Mouse (Mus musculus) kidney, postnatal 25 days (tissue): ENCODE measurements around the gene Tmbim6.

Experiments used
- DNase-seq, 2 experiments: peaks; one replicate each; pipeline ENCODE4 v3.0.0; 2021; ENCODE audit warnings: mixed read lengths in 2 of 2

Tmbim6 gene

DNA sequence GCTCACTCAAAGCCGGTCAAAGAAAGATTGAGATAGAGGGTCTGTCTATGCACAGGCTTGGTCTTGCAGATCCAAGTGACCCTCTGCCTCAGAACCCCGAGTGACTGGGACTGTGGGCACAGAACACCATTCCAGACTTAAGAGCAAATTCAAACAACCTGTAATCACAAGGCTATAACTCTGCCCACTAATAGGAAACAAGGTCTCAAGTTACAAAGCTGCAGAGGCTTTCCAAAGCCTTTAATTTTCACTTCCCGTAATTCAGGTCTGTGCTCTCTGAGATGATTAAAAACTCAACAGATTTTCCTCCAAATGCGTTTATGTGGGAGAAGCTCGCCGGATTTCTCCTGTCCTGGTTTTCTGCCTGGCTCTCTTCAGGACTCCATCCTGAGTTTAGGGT is 8.6 kb upstream of the Tmbim6 start:
- DNase-seq = peak in 1 of 2 experiments; percentile 28

DNA sequence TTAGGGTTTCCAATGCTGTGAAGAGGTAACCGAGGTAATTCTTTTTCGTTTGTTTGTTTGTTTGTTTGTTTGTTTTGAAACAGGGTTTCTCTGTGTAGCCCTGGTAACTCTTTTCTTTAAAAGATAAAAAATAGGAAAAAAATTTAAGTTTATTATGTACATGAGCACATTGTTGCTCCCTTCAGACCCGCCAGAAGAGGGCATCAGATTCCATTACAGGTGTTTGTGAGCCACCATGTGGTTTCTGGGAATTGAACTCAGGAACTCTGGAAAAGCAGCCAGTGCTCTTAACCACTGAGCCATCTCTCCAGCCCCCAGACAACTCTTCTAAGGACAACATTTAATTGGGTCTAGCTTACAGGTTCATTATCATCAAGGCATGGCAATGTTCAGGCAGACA is 6.6 kb upstream of the Tmbim6 start:
- DNase-seq = peak; percentile 48 to 50

DNA sequence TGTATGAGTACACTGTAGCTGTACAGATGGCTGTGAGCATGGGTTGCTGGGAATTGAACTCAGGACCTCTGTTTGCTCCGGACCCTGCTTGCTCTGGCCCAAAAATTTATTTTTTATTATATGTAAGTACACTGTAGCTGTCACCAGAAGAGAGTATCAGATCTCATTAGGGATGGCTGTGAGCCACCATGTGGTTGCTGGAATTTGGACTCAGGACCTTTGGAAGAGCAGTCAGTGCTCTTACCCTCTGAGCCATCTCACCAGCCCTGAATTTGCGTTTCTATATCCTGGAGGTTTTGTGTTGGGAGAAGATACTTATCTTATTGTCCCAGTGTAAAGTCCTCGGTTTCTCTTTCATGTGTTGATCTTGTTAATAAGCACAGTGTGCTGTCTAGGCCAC is 5.9 kb upstream of the Tmbim6 start:
- peak; percentile 58 to 65 for DNase-seq

DNA sequence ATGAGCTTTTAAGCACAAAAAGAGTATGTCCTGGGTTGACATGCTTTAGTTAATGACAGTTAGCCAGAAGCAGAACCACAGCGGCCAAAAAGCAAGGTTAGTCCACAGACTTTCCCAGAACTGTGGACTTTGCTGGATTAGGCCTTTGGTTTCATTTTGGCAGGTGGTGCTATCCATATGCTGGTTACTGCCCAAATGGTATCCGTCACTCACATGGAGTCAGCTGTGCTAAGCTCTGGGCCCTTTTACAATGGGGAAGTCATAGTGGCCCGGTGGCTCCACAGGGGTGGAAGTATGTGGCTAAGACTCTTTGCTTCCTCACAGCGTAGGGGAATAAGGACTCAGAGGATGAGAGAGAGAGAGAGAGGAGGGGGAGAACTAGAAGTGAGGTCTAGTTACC is 4.7 kb upstream of the Tmbim6 start:
- peak in 1 of 2 experiments; percentile 38 for DNase-seq

DNA sequence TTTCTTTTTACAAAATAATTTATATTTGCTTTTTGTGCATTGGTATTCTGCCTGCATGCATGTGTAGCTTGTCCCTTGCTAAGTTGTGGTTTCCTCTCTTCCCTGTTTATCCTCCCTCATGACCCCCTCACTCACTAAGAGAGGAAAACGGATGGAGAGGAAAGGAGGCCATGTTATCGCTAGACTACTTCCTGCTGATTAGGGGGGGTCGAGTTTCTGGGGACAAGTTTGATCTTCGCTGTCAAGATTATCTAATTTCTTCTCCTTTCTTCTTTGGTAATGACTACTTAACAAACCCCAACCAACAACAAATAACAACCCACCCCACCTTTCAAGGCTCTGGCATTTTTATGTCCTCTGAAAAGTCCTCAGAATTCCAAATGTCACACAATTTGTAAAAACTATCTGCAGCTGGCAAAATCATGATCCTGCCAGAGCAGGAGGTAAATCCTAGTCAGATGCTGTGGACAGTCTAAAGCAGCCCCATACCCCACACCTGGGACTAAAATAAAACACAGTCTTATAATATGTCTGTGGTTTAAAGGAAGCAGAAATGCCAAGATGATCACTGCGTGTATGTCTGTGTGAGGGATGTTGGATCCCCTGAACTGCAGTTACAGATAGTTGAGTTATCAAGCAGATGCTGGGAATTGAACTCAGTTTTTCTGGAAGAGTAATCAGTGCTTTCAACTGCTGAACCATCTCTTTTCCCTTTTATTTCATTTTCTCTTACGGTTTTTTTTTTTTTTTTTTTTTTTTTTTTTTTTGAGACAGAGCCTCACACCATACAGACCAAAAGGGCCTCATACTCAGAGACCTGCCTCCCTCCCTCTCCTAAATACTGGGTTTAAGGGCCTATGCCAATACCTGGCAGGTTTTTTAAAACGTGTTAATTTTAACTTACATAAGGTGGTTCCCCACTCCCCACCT is 1.9 kb upstream of the Tmbim6 start:
- no peak for DNase-seq

DNA sequence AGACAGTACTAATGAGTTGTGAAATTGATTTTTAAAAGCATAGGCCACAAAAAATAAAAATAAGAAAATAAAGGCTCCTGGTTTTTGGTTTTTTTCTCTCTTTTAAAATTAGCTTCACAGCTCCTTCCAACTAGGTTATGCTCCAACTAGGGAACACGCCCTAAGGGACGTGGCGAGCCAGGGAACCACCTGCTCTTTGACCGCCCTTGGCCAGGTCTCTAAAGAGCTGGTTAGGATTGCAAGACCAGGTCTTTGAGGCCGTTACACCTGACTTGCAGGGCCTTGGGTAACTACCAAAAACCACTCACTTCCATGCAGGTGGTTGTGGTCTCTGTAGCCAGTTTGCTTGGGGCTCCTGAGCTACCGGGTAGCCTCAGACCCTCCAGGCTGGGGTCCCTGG is 707 bp upstream of the Tmbim6 start:
- peak; percentile 78 to 92 for DNase-seq

DNA sequence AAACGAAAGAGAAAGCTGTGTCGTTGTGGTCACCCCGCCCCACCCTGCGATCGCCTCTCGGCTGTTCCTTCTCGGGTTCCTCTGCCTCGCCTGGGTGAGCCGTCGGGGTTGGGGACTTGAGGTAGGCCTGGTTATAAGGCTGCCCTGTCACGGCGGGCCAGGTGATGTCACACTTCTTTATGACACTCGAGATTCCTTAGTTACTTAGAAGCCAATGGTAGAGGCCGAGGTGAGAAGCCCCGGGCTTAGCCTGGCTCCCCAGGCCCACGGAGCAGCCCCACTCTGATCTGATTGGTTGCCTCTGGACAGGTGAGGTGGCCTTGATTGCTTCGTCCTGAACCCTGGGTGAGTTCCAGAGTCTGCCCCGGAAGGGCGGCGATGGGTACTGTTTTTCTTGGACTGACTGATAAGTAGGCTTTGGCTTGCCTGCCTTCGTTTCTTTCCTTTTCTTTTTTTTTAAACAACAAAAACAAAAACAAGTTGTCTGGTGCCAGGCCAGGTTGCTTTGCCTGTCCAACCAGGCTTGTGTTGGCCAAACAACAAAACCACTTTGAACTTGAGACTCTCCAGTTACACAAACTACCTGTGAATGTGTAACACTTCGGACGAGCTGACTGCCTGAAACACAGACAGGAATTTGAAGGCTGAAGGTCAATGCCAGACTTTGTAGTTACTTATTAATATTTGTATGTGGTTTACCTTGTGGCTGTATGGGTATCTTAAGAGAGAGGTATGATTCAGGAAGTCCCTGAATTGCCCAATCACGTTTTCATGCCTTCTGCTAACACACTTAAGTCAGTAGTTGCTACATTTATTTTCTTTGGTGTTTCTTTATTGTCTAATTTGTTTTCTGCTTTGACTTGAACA is 937 bp downstream of the Tmbim6 start:
- peak; percentile 83 to 95 for DNase-seq

DNA sequence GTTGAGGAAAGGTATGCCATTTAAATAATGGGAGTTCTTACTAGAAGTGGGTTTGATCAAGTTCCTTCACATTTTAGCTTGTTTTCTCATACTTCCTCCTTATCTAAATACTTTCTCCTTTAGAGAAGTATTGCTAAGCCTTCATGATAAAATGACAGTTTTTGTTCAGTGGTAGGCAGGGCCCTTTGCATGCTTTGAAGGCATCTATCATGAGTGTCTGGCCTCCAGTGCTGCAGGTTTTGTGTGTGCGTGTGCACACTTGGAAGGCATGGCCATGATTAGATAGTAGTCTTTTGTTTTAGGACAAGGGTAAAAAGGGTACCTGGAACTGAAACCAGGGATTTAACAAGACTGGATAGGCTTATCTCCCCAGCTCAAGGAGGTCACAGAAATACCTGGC is 3.8 kb downstream of the Tmbim6 start:
- DNase-seq = no peak

DNA sequence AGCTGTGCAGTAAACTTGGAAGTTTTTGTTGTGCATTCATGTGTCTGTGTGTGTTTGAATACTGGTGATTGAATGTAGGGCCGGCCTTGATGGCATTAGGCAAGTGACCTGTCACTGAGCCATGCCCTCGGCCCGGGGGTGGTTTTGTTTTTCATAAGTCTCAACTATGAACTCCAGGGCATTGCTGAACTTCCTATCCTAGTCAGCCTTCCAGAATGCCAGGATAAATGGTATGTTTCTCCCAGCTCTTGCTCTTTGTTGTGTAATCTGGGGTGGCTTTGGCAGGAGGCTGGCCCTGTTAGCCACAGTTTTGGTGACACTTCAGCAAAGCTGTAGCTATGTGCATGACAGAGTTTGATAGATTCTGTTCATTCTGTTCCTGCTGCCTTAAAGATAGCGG is 4.2 kb downstream of the Tmbim6 start:
- no peak for DNase-seq

DNA sequence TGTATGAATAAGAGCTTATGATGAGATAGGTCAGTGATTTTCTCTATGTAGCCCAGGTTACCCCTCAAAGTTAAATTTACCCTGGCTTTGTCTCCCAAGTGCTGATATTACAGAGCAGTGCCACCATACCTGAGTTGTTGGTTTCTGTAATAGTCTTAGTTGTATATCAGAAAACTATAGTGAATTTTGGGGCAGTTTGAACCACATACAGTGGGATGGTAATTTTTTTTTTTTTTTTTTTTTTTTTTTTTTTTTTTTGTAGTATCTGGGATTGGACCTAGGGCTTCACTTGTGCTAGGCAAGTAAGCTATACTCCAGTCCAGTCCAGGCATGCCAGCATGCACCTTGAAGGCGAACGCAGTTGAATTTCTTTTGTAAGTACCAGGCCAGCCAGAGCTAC is 4.9 kb downstream of the Tmbim6 start:
- DNase-seq = no peak

DNA sequence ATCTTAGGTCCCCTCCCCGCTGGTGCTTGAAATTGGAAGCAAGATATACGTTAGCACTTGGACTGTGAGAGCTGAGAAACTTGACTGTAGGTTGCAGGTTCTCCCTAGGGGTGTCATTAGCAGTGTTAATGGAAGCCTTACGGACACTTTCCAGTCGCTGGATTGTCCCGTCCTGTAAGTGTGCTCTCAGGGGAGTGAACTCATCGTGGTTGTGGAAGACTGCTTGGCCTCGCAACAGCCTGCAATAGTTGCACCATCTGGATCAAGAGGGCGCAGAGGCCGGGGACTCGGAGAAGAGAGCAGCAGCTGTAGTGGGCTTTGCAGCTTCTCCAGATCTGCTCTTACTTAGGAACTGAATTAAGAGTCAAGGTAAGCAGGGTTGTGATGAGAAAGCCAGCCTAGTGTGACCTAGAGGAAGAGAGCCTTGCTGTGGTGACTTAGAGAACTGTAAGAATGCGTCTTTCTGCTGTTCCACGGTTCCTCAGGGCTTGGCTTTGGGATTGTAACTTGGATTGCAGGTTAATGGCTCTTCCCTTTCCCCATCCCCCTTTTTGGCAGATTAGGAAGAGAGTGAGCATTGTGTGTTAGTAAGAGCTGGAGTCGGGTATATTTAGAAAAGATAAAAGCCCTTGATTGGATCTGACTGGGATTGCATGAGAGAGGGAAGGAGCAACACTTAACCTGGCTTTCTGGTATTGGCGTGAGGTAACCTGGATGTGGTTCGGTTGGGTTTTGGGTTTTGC is 7.0 kb downstream of the Tmbim6 start:
- no peak for DNase-seq

DNA sequence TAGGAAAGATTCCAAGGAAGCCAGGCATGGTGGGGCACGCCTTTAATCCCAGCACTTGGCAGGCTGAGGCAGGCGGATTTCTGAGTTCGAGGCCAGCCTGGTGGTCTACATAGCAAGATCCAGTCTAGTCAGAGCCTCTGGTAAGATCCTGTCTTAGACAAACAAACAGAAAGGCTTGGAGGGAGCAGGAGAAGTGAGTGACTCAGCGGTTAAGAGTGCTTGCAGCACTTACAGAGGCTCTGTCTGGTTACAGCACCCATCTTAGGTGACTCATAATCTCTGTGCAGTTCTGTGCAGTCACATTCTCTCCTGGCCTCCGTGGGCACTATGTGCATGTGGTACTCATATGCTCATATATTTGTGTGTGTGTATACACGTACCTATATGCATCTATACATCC is 7.9 kb downstream of the Tmbim6 start:
- no peak for DNase-seq

DNA sequence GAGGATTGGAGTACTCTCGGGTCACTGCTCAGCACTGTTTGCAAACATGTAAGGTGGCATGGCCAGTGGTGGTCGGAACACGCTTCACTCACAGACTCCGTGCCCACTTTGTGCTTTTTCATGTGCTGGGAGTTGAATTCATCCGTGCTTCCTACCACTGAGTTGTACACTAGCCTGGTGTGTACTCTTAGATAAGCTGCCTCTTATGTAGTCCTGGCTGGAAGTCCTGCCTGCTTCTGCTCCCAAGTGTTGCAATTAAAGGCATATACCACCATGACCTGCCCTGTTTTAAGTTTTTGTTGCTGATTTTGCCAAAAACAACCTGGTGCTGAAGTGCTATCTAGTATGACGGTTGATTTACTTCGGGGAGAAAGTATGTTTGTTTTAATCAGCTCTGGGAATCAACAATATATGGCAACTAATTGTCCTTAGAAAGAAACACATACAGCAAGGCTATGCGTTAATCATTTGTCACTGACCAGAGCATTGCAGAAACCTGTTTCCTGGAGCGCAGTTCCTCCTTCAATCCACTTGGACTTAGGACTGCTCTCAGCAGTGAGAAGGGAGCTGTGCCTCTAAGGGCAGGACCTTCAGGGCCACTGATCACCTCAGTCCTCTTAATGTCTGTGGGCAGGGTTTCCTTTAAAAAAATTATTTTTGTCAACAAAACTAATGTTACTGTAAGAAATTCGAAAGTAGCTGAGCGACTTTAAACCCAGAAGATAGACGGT is 10.6 kb downstream of the Tmbim6 start:
- peak; percentile 52 to 80 for DNase-seq

DNA sequence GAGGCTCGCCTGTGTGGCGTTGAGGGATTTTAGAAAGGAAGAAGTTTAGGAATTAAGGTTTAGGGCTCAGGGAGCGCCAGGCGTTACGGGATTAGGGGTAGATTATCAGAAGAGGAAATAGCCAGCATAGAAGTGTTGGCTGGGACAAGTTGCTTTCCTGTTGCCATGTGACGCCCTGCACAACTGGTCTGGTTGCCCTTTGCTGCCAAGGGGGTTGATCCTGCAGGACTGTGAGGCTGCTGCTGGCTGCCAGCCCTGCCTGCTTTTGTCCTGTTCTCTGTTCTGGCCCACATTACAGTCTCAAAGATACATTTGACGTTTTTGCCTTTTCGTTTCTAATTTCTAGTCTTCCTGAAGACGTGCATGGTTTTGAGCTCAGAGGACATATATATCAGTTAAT is 12.5 kb downstream of the Tmbim6 start:
- peak; percentile 57 to 84 for DNase-seq

DNA sequence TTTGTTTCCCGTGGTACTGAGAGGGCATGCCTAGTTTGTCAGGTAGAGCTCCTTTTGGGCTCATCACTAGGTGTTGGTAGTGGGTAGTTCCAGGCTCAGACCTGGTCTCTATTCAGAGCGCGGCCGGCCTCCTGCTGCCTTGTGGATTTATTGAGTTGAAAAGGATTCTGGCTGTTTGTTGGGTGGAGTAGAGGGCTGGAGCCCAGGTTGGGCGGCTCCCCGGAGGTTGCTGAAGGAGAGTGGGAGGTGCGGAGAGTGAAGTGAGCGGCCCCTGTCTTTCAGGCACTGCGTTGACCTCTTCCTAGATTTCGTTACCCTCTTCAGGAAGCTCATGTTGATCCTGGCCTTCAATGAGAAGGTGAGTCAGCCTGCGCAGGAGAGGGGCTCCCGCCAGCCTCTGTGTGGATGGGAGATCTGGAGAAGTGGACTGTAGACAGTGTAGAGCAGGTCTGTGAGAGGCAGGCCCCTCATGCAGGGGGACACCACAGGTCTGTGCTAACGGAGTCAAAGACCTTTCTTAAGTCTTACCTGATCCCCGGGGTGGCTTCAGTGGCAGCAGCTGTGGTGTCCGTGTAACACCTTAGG is 14.4 kb downstream of the Tmbim6 start:
- no peak for DNase-seq

DNA sequence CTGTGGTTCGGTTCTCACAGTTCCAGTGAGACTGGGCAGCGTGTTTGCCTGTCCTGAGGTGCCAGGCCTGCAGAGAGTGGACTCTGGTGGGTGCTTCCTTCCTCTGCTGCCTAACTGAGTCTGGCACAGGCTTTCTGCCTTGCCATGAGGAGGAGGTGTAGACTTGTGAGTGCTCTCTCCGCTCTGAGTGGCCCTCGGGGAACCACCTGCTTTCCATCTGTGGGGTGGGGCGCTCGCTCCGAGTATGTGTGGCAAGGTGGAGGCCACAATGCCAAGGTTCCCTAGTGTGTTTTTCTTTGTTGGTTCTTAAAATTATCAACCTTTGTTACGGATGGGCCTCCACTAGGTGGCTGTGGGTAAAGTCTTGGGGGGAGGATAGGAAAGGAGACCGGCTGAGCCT is 16.2 kb downstream of the Tmbim6 start:
- DNase-seq = no peak

DNA sequence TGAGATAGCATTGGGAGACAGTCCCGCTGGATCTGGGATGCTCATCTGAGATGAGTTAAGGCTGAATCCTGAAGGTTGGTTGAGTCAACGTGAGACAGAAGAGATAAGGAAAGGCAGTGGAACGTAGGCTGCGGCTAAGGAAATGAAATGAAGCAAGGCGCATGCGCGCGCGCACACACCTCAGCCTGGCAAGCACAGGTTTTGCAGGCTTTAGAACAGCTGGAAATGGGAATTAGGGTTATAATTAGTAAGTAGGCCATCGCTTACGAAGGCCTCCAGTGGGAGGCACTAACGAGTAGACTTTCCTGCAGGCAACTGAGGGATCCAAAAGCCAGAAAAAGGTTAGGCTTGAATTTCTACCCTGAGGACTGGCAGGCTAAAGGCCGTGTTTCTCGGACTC is 19.1 kb downstream of the Tmbim6 start:
- no peak for DNase-seq

DNA sequence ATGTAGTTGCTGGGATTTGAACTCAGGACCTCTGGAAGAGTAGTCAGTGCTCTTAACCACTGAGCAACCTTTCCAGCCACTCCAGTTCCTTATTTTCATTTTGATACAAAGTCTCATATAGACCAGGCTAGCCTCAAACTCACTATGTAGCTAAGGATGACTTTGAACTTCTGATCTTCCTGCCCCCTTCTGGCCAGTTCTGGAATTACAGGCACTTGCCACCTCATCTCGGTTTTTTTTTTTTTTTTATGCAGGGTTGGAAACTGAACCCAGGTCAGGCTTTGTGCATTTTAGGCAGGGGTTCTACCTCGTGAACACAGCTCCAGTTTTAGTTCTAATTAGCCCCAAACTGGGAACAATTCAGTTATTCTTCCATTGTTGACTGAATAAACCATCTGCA is 23.1 kb downstream of the Tmbim6 start:
- peak; percentile 71 to 88 for DNase-seq

DNA sequence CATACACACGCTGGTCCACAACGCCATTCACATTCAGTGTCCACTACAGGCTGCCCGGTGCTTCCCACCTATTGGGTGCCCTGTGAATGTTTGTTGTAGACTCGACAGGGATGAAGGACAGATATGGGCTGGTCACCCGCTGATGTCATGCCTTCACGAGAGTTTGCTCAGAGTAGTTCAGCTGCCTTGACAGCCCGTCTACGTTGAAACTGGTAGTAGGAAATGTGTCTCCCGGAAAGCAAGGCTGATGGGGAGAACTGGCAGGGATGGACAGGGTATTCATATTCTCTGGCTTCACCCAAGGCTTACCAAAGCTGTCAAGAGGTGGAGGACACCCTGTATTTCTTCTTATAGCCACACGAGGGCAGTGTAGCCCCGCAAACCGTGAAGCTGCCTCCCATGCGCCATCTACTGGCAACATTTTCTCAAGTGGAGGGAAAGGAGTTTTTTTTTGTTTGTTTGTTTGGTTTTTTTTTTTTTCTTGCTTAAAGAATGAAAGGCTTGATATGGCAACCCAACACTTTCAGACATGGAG is 23.7 kb downstream of the Tmbim6 start:
- DNase-seq = peak; percentile 77 to 95

DNA sequence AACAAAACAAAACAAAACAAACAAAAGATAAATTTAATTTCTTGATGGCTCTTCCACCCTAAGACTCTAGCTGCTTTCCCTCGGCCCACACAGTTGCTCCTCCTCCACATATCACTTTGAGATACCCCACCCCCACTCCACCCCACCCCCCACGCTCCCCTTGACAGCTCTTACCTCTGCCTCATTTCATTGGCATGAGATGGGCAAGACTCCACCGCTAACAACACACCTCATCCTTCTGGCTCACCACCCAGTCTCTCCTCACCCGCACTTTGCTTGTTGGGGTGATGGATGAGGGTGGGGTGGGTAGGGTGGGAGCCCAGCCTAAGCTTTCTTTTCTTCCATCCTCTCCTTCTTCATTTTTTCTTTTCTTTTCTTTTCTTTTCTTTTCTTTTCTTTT is 24.3 kb downstream of the Tmbim6 start:
- DNase-seq = no peak

DNA sequence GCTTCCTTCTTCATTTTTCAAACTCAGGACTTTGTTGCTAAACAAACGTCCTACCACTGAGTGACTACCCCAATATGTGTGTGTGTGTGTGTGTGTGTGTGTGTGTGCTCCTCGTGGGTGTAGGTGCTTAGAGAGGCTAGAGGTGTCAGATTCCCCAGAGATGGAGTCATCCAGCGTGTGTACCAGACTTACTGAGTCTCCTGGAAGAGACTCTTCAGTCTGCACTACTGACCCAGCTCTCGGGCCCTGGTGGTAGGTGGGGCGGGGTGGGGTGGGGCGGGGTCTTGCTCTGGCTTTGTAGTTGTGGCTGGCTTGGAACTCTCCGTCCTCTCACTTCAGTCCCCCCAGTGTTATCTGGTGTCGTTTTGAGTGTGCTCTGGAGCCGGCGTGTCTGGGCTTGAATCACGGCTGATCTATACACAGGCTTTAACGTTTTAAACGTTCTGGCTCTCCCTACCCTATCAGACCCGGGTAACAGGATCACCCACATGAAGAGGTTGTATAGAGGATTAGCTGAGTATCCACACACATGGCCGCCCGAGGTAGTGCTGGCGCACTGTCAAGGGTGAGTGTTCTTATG is 25.1 kb downstream of the Tmbim6 start:
- DNase-seq = no peak
